Mouse (Mus musculus): ENCODE measurements around the gene Ier5.

Gene Ier5

DNA sequence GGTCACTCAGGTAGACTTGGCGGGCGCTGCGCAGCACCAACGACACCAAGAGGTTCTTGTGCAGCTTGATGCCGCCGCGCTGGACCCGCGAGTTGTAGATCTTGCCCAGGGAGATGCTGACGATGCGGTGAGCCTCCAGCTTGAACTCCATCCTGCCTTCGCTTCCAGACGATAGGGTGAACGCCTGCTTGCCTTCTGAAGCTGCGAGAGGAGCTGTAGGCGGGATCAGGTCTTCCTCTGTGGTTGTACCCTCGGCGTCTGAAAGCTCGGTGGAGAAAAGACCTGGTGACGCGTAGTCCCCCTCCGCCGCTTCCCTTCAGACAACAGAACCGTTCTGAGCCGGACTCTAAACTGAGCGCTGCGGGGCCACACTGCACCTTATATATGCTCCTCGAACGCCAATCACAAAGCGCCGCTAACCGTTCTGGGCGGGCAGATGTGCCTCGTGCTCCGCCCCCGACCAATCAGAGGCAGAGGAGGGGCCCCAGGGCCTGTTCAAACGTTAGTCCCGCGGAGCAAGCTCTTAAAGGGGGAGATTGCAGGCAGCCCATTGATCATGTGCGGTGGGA is at the start of gene Ier5:
TSS of gene Ier5 (minus strand) at position 357 of the 569 bp plus-strand sequence.
- DNase-seq (ENCODE audit: low read depth, low spot score): peak; percentile 98

DNA sequence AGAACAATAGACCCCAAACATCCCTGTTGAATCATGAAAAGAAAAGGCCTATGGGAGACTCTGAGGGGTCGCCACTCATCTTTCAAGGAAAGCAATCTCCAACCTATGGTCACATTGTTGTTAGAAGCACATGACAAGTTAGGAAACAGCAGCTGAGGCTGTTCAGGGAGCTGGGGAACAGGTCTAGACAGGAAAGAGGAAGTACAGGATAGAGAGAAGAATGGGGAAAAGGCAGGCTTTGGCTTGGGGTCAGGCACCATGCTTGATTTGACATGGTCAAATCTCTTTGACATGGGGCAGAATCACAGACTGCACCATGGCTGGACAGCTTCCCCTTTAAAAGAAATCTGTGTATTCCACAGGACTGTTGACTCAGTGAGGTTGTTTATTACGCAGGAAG is 47.8 kb upstream of the Ier5 start:
- no peak for DNase-seq (ENCODE audit: low read depth, low spot score)

- peak; percentile 66 for DNase-seq (ENCODE audit: low read depth, low spot score)
These were observed 47.1 kb upstream of the Ier5 start, which contains the start of gene Mr1 for GRCm38 (mm10) chr1:155146572-155146980. Mr1 (minus strand) TSS chr1:155146814.

GRCm38 (mm10) chr1:155145620-155146019 is 46.2 kb upstream of the Ier5 start:
- peak; percentile 14 for DNase-seq (ENCODE audit: low read depth, low spot score)

DNA sequence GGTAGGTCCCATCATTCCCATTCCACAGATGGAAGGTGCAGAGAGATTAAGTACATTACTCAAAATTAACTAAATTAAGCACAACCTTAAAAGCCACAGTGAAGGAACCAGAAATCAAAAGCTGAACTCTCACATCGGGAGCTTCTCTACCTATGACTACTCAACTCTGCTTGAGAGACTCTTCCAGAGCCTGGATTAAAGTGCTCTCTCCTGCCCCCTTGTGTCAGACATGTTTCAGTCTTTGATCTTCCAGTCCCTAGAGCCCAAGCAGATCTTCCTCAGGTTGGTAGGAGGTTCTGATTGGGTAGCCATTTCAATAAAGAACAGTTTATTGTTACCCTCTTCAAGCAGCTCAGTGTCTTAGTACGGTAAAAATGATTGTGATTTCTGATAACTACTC is 40.6 kb upstream of the Ier5 start:
- no peak for DNase-seq (ENCODE audit: low read depth, low spot score)

- no peak for DNase-seq (ENCODE audit: low read depth, low spot score)
These were observed 39.4 kb upstream of the Ier5 start for GRCm38 (mm10) chr1:155138795-155139194.

DNA sequence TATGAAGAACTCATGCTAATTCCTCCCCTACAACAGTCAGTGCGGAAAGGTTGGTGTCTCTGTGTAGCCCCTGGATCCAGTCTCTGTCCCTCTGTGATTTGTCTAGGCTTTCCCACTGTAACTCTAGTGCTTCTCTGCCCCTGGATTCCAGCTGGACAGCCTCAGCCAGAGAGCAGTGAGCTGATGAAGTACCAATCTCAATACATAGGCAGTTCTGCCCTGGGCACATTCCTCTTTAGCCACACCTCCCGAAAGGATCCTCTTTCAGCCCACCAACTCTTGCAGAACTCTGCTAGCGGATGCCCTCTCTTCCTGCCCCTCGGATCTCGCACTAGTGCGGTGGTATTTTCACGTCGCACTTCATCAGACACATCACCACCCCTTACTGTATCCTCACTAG is 35.4 kb upstream of the Ier5 start:
- DNase-seq (ENCODE audit: low read depth, low spot score): no peak

DNA sequence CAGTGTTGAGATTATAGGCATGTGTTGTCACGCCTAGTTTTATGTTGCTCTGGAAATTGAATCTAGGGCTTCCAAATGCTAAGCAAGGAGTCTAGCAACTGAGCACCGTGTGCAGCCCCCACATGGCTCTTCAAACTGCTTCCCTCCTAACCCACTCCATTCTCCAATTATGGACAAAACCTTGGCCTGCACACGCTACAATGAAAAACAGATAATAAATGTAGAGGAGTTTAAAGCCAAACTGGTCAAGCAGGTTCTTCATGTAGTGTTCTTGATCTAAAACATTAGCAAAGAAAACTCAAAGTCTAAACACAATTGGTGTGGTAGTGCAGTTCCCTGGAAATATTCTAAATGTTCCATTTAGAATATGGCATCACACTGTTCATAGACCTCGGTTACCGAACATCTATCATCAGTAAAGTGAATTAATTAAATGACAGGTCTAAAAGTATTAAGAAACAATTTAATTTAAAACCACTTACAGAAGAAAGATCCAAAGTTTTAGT is 28.0 kb upstream of the Ier5 start:
- no peak for DNase-seq (ENCODE audit: low read depth, low spot score)

DNA sequence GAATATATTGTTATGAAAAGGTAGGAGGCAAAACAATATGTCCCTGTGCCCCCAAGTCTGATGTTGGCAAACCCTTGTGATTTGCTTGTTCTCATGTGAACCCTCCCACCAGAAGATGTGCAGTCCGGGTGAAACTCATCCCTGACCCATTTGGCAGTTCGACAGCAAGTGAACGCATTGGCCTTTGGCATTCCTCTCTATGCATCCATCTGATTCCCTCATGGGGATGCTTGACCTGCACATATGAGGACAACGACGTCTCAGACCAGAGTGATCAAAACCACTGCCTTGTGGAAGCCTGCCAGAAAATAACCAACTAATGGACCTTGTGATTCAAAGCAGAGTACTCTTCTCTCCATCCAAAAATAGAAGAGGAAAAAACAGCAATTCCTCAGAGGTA is 27.3 kb upstream of the Ier5 start:
- DNase-seq (ENCODE audit: low read depth, low spot score): no peak

GRCm38 (mm10) chr1:155124397-155124796 is 25.0 kb upstream of the Ier5 start:
- no peak for DNase-seq (ENCODE audit: low read depth, low spot score)

DNA sequence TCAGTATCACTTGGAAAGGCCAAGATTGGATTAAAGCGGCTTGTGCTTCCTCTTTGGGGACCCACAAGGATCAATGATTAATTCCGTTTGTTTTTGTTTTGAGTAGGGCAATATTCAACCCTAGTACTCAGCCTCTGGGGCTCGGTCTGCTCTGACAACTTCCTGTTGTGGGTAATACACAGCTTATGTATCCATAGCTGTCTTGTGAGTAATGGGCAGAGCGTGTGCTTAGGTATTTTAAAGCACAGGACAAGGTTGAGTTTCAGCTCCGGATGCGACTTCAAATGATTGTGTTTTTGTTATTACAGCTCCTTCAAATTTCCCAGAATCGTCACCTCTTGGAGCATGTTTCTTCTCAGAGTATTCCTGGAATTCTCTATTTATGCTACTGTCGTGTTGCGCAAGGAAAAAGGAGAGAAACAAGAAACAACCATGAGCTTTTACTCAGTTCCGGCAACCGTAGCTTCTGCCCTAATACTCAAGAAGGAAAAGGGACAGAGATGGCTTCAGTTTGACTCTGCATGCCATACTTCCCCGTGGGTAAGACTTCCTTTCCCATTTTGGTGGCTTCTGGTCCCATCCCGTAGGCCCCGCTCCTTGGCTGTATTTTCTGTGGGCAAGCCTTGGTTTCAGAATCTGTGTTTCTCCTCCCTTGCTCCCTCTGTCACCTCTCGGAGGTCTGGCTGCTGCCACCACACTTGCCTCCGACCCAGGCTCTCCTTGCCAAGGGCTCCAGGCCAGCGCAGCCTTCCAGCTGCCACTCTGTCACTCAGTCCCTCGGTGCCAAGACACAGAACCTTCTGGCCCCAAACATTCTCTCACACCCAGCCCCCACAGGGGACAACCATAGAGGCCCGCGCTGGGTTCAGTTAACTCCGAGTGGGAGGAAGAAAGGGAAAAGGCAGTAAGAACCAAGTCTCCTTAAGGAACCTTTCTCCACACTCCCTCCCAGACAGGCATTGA is 22.8 kb upstream of the Ier5 start:
- no peak for DNase-seq (ENCODE audit: low read depth, low spot score)

DNA sequence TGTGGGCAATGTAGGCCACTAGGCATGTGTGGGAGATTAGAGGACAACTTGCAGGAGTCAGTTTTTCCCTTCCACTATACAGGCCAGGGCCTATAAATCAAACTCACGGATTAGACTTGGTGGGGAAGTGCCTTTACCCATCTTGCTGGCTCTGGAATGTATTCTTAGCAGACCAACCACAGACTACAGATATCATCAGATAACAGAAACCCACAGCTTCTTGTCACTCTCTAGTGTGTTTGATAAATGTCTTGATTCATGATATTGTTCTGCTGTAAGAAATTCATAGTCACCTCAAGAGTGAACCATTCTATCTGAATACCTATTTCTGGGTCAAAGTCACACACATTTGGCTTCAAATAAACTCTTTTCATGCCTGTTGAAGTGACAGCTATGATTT is 20.3 kb upstream of the Ier5 start:
- no peak for DNase-seq (ENCODE audit: low read depth, low spot score)

DNA sequence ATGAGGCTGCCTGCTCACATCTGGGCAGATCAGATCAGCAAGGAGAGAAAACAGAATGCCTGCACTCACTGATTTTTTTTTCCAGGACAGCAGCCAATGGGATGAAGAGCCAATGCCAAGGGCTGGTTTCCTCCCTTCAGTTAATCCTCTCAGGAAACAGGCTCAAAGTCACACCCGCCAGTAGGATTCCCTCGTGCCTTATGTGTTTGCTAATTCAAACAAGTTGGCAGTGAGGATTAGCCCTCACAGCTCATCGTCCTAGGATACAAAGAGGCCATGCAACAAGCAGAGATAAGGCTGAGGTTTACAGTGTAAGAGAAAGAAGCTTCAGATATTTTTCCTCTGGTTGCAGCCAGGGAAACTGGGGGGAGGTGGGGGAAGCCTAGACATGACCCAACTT is 14.5 kb upstream of the Ier5 start:
- no peak for DNase-seq (ENCODE audit: low read depth, low spot score)

DNA sequence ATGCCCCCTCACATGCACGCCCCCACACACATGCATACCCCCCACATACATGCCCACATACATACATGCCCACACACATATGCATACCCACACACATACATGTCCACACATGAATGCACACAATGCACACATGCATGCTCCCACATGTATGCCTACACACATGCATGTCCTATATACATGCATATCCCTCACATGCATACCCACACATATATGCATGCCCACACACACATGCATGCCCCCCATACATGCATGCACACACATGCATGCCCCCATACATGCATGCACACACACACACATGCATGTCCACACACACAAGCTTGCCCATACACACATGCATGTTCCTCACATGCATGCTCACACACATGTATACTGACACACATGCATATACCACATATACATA is 13.4 kb upstream of the Ier5 start:
- DNase-seq (ENCODE audit: low read depth, low spot score): no peak

DNA sequence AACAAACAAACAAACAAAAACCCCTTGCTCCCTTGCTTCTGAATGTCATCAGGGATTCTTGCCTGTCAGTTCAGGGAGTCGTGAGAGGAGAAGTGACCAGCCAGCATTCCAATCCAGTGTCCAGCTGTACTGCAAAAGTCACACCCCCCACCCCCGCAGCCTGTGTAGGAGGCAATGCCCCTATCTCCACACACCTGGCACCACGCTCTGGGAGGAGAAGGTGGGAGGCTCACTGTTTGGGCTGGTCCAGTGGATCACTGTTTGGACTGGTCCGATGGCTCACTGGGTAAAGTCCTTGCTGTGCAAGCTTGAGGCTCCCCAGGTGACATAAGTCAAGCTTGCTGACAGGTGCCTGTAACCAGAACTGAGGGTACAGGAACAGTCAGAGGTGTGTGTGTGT is 12.7 kb upstream of the Ier5 start:
- no peak for DNase-seq (ENCODE audit: low read depth, low spot score)

DNA sequence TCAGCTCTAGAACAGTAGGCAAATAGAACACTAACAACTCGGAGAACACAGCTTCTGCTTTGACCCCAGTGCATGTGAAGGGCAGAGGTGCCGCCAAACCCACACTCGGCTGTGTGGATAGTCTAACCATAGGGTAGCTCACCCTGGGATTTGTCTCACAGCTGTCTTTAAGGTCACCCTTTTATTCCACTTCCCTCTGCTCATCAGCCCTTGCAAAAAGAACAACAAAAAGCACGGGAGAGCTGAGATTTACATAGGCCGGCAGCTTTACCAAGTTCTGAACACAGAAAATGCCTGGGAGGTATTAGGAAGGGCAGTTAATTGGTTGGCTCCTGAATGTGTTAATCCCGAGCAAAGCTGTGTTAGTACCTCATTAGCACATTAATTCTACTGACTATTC is 12.1 kb upstream of the Ier5 start:
- no peak for DNase-seq (ENCODE audit: low read depth, low spot score)

DNA sequence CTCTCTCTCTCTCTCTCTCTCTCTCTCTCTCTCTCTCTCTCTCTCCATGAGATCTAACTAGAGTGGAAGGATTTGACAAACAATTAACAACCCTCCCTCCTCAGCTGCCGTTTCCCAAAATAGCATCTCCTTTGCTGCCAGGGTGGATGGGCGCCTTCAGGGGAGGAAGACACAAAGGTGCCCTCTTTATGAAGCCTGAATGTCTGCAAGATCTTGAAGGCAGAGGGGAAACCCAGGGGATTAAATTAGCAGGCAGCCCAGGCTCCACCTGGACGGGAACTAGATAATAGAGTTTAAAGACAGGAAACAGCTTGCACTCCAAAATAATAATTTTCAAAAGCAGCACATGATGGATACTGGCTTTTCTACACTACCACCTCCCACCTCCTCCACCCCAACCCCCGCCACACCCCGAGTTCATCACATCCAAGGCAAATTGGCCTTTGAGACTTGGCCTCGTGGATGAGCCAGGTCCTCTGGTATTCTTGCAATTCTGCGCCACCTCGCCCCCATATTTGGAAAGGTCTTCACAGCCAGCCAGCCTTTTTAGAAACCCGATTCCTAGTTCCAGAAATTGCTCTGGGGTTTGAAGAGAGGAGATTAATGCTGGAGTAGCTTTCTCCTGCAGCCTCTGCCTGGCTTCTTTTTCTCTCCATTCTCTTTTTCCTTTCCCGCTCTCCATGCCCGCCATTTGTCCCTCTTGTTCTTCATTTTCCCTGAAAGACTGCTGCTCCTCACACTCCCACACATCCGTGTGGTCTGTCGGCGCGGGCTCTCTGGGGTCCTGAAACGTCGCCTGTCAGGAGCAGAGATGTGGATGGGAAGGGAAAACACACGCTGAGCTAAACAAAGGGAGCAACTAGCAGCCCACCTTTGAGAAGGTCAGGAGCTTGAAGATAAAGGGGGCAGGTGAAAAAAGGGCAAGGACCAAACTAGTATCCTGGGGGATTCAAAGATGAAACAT is 10.2 kb upstream of the Ier5 start:
- DNase-seq (ENCODE audit: low read depth, low spot score): no peak

- DNase-seq (ENCODE audit: low read depth, low spot score): no peak
These were observed 9.0 kb upstream of the Ier5 start for GRCm38 (mm10) chr1:155108412-155108811.

DNA sequence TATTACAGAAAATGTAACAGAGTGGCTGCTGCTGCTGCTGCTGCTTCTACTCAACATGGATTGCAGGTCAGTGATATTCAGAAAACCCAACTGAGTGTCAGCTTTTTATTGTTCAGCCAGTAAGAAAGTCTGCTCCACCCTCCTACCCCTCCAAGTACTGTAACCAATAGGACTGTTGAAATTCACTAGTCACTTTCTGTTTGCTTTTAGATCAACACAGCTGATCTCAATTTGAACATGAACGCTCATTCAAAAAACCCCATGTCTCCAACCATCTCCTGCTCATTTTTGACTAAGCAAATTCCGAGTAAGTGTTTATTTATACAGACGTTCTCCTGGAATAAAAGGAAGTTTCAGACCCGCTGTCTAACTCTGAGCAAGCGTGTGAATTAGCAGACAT is 8.4 kb upstream of the Ier5 start:
- DNase-seq (ENCODE audit: low read depth, low spot score): no peak

- DNase-seq (ENCODE audit: low read depth, low spot score): no peak
These were observed 6.9 kb upstream of the Ier5 start for GRCm38 (mm10) chr1:155106310-155106709.

DNA sequence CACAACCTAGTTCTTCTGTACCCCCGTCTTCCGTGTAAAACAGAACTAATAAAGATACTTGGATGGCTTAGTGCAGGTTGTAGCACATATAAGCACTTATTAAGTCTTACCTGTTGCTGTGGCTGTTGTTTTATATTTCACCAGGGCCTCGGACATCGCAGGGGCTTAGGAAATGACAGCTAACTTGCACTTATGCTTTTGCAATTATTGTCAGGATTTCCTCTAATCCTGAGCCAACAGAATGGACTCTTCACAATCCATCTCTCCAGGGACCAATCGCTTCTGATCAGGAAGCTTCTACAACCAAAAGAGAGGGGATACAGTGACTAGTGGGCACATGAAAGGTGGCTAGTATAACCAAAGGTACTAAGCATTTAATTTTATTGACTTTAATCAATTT is 4.6 kb upstream of the Ier5 start:
- DNase-seq (ENCODE audit: low read depth, low spot score): no peak

DNA sequence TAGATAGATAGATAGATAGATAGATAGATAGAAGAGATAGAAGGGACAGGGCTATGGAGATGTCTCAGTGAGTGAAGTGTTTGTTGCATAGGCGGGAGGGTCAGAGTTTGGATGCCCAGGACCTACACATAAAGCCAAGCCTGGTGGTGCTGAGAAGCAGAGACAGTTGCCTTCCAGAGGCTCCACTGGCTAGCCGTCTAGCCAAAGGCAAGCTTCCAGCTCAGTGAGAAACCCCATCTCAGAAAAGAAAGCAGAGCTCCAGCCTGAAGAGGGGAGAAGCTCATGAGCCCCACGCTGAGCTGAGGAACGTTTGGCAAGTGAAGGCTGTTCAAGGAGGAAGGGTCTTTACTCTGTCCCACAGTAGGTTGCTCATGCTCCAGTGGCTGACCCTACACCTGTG is 3.2 kb upstream of the Ier5 start:
- no peak for DNase-seq (ENCODE audit: low read depth, low spot score)
